Mouse (Mus musculus): ENCODE results near the gene Olfr16. TPM values are rescaled to one million over a fixed set of nuclear protein-coding genes. Genes with fewer than 3 reads are reported as not detected.

Gene Olfr16
- polyA plus RNA-seq (2015; fragmentation: Illumina TruSeq; extraction: RNeasy Lipid Tissue Mini Kit (QIAGEN cat#74804); ENCODE audit: insufficient read depth, low replicate concordance) = not detected

DNA sequence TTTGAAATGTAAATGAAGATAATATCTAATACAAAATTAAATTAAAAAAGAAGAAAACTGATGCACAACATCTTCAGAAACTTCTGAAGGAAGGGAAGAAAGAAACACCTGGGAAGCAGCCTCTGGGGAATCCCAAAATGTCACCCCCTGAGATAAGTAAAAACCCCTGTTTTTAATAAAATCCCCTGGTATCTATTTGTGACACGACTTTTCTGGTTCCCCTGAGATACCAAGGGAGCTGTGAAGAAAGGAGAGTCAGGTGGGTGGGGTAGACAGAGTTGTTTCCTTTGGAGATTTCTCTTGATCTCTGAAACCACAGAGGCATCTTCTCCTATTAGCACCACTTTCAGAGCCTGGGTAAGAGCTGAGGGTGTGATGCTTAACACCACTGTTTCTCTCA is at the start of gene Olfr16:
Olfr16 (plus strand) TSS at position 250 of the 400 bp plus-strand sequence.

Other genes starting within 250 kb of the Olfr16 start
- gene Apcs, start 55.4 kb upstream of the Olfr16 start, polyA plus RNA-seq (2015; fragmentation: Illumina TruSeq; extraction: RNeasy Lipid Tissue Mini Kit (QIAGEN cat#74804); ENCODE audit: insufficient read depth, low replicate concordance) = not detected
- gene Olfr1408, start 187.0 kb downstream of the Olfr16 start, polyA plus RNA-seq (2015; fragmentation: Illumina TruSeq; extraction: RNeasy Lipid Tissue Mini Kit (QIAGEN cat#74804); ENCODE audit: insufficient read depth, low replicate concordance) = not detected
- not detected for gene Olfr1406, start 240.2 kb downstream of the Olfr16 start, polyA plus RNA-seq (2015; fragmentation: Illumina TruSeq; extraction: RNeasy Lipid Tissue Mini Kit (QIAGEN cat#74804); ENCODE audit: insufficient read depth, low replicate concordance)
- not detected for gene Olfr218, start 247.4 kb downstream of the Olfr16 start, polyA plus RNA-seq (2015; fragmentation: Illumina TruSeq; extraction: RNeasy Lipid Tissue Mini Kit (QIAGEN cat#74804); ENCODE audit: insufficient read depth, low replicate concordance)

Measured in spleen, adult 10 weeks (tissue).